Mouse (Mus musculus): ENCODE results near the gene Lrrfip1. TPM values are rescaled to one million over a fixed set of nuclear protein-coding genes. Genes with fewer than 3 reads are reported as not detected.

Lrrfip1 gene
- polyA plus RNA-seq, 1 experiment from 2014 or later = 38.0 TPM

- H3K9me3 ChIP-seq = no peaks in the 10 kb centered on the region
- no peak overlapping the region for H3K9ac ChIP-seq
- no peak overlapping the region for H3K4me3 ChIP-seq
- 50% methylated on average over 2 of the region's 2 CpGs for WGBS
- H3K27me3 ChIP-seq (replicated peaks) = no peaks in the 10 kb centered on the region
- no peak overlapping the region for H3K4me2 ChIP-seq
- no peak for ATAC-seq (replicated peaks)
- H3K27ac ChIP-seq = no peak overlapping the region
- H3K4me1 ChIP-seq = no peaks in the 10 kb centered on the region
- no peaks in the 10 kb centered on the region for H3K36me3 ChIP-seq (replicated peaks)
These were observed 153.0 kb downstream of the Lrrfip1 start for GRCm38 (mm10) chr1:91151509-91151908.

DNA sequence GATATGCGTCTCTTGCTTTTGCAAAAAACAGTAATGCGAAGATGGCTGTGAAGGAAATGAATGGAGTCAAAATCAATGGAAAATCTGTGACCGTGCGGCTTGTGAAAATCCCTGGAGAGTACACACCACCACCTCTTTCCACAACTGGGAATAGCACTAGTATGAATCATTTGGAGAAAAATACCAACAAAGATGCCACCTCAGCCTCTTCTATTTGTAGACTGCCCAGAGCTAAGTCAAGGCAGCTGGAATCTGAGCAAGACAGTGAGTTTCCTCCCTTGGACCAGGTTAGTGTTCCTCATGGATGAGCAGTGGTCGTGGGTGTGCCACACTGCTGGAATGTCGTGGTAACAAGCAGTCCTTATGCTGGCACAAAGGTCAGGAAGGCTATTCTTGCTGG is 168.3 kb downstream of the Lrrfip1 start:
- ATAC-seq (replicated peaks) = no peak
- 80% methylated on average over 6 of the region's 6 CpGs for whole genome bisulfite sequencing

GRCm38 (mm10) chr1:91169157-91169556 is 170.6 kb downstream of the Lrrfip1 start:
- 80% methylated on average over 4 of the region's 4 CpGs for WGBS
- H3K36me3 ChIP-seq (replicated peaks) = no peaks in the 10 kb centered on the region
- no peak overlapping the region for H3K4me3 ChIP-seq
- ATAC-seq (replicated peaks) = no peak
- no peak overlapping the region for H3K27ac ChIP-seq
- H3K9me3 ChIP-seq = no peaks in the 10 kb centered on the region
- H3K4me2 ChIP-seq = no peak overlapping the region
- H3K27me3 ChIP-seq (replicated peaks) = no peaks in the 10 kb centered on the region
- no peak overlapping the region for H3K9ac ChIP-seq
- H3K4me1 ChIP-seq = no peaks in the 10 kb centered on the region

More for the DNA sequence above, 168.3 kb downstream of the Lrrfip1 start:
- Histone ChIP-seq H3K4me2 (no peak overlapping the region), H3K36me3 (replicated peaks) (no peaks in the 10 kb centered on the region), H3K9me3 (no peaks in the 10 kb centered on the region), H3K9ac (no peak overlapping the region), H3K4me3 (no peak overlapping the region), H3K4me1 (no peaks in the 10 kb centered on the region), H3K27me3 (replicated peaks) (no peaks in the 10 kb centered on the region), H3K27ac (no peak overlapping the region)

- H3K4me2 ChIP-seq = no peak overlapping the region
- H3K4me3 ChIP-seq = no peak overlapping the region
- H3K27ac ChIP-seq = no peak overlapping the region
- peaks cover 4% of the 10 kb centered on the region for H3K4me1 ChIP-seq
- H3K36me3 ChIP-seq (replicated peaks) = no peaks in the 10 kb centered on the region
- H3K9ac ChIP-seq = no peak overlapping the region
- no peaks in the 10 kb centered on the region for H3K9me3 ChIP-seq
- ATAC-seq (replicated peaks) = no peak
- peaks cover 7% of the 10 kb centered on the region; the same call in 1 of the 2 replicates for H3K27me3 ChIP-seq (replicated peaks)
- 95% methylated on average over 5 of the region's 5 CpGs for WGBS
These were observed 176.3 kb downstream of the Lrrfip1 start for GRCm38 (mm10) chr1:91174796-91175195.

DNA sequence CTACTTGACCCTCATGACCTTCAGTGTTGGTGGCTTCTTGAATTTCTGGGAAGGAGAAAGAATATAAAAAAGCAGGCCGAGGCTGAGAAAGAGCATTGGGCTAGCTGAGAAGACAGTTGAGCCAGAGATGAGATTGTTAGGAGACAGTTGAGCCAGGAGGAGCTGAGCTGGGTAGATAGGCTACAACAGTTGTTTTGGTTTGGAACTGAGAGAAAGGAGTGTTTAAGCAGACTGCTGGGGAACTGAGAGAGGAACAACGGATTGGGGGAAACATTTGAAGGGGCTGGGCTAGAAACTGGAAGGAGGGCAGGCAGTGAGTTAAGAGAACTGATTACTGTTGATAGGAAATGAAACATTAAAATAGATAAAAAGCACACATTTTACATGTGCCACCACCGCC is 177.5 kb downstream of the Lrrfip1 start:
- Histone ChIP-seq H3K4me2 (no peak overlapping the region), H3K4me3 (no peak overlapping the region), H3K27me3 (replicated peaks) (peaks cover 17% of the 10 kb centered on the region), H3K9me3 (no peaks in the 10 kb centered on the region), H3K4me1 (peaks cover 15% of the 10 kb centered on the region), H3K27ac (no peak overlapping the region), H3K36me3 (replicated peaks) (no peaks in the 10 kb centered on the region), H3K9ac (no peak overlapping the region)
- ATAC-seq (replicated peaks) = no peak
- 58% methylated on average over 3 of the region's 3 CpGs for WGBS

GRCm38 (mm10) chr1:91176871-91177270 is 178.3 kb downstream of the Lrrfip1 start:
- no peak overlapping the region for H3K4me2 ChIP-seq
- no peak for ATAC-seq (replicated peaks)
- no peak overlapping the region for H3K4me3 ChIP-seq
- H3K27ac ChIP-seq = no peak overlapping the region
- peaks cover 17% of the 10 kb centered on the region for H3K4me1 ChIP-seq
- peaks cover 19% of the 10 kb centered on the region for H3K27me3 ChIP-seq (replicated peaks)
- no peak overlapping the region for H3K9ac ChIP-seq
- H3K36me3 ChIP-seq (replicated peaks) = no peaks in the 10 kb centered on the region
- WGBS = 78% methylated on average over 4 of the region's 4 CpGs
- no peaks in the 10 kb centered on the region for H3K9me3 ChIP-seq

Other genes starting within 250 kb of the Lrrfip1 start
- 7.3 and 8.8 TPM in 2 replicates for gene Col6a3, start 154.8 kb upstream of the Lrrfip1 start, polyA plus RNA-seq (2015; fragmentation: Nextera tagmentation; extraction: Ambion mirVana)
- gene Mlph, start 83.7 kb upstream of the Lrrfip1 start, polyA plus RNA-seq (2015; fragmentation: Nextera tagmentation; extraction: Ambion mirVana) = 0.23 and 0.46 TPM in 2 replicates
- not detected in 2 replicates for gene Prlh, start 45.6 kb upstream of the Lrrfip1 start, polyA plus RNA-seq (2015; fragmentation: Nextera tagmentation; extraction: Ambion mirVana)
- 0.18 TPM in 1 of 2 replicates, not detected in the other for gene Rab17, start 29.1 kb upstream of the Lrrfip1 start, polyA plus RNA-seq (2015; fragmentation: Nextera tagmentation; extraction: Ambion mirVana)
- gene Rbm44, start 146.4 kb downstream of the Lrrfip1 start, polyA plus RNA-seq (2015; fragmentation: Nextera tagmentation; extraction: Ambion mirVana) = 0.15 and 0.18 TPM in 2 replicates
- gene Ramp1, start 181.1 kb downstream of the Lrrfip1 start, polyA plus RNA-seq (2015; fragmentation: Nextera tagmentation; extraction: Ambion mirVana) = 5.4 and 6.5 TPM in 2 replicates